Mouse (Mus musculus) embryonic fibroblast, embryonic 13.5 days (primary cell): Measurements from ENCODE around the gene Agk. TPM values are rescaled to one million over a fixed set of nuclear protein-coding genes. Genes with fewer than 3 reads are reported as not detected.

Source experiments
- H3K27ac ChIP-seq: 2 replicates; pipeline ENCODE4 v1.5.1; 2012; ENCODE audit warnings: low read length, control low read depth, inconsistent platforms; ENCODE audit not compliant: insufficient read depth
- H3K4me1 ChIP-seq: 2 replicates; pipeline ENCODE4 v1.6.1; 2011; ENCODE audit warnings: low read length; ENCODE audit not compliant: control insufficient read depth, insufficient read depth
- H3K4me3 ChIP-seq: 2 replicates; pipeline ENCODE4 v1.5.1; 2011; ENCODE audit warnings: mild to moderate bottlenecking, control low read depth, low read length; ENCODE audit not compliant: insufficient read depth
- CTCF ChIP-seq: IDR thresholded peaks from 2 replicates; pipeline ENCODE4 v1.5.1; 2011; ENCODE audit warnings: mild to moderate bottlenecking, control low read depth, low read length, moderate library complexity, borderline replicate concordance; ENCODE audit not compliant: insufficient read depth
- POLR2A ChIP-seq: IDR thresholded peaks from 2 replicates; pipeline ENCODE4 v1.6.1; 2011; ENCODE audit warnings: low read depth, mild to moderate bottlenecking, control low read depth, low read length, moderate library complexity
- polyA plus RNA-seq: library from polyadenylated mRNA; stranded (reverse); fragments of >200 nt; gene quantifications from 2 replicates; pipeline ENCODE4 v1.2.4, GENCODE M21; 2011; ENCODE audit warnings: low read depth; ENCODE audit not compliant: missing spikeins, insufficient read length

The Agk gene
- polyA plus RNA-seq, 1 experiment: 21.3 TPM

DNA sequence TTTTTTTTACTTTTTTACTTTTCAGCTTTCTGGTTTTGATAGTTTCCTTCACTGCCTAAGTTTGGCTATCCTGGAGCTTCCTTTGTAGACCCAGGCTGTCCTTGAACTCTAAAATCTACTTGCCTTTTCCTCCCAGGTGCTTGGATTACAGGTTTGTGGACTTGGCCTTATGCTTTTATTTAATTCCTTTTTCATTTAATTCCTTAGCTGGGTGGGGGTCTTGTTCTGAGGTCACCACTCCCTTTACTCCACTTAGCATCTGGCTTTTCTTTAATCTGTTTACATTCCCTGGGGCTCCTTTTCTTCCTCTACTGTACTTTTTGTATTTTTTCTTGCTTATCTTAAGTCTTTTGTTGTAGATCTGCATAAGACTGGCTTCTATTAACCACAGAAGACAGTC is 25.1 kb downstream of the Agk start:
- H3K27ac ChIP-seq: no peak overlapping the region
- TF ChIP-seq CTCF (no peak), POLR2A (no peak)
- H3K4me1 ChIP-seq: no peaks in the 10 kb centered on the region
- H3K4me3 ChIP-seq: no peak overlapping the region

DNA sequence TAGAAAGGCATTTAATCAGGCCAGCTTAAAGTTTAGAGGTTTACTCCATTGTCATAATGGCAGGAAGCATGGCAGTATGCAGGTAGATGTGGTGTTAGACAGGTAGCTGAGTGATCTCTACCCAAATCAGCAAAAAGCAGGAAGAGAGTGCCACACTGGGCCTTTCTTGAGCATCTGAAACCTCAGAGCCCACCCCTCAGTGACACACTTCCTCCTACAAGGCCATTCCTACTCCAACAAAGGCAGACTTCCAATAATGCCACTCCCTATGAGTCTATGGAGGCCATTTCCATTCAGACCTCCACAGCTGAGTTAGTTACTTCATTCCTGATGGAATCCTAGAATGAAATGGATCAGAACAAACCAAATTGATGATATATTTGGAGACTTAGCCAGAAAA is 25.9 kb downstream of the Agk start:
- Histone ChIP-seq H3K27ac (no peak overlapping the region), H3K4me1 (no peaks in the 10 kb centered on the region), H3K4me3 (no peak overlapping the region)
- TF ChIP-seq CTCF (no peak), POLR2A (no peak)

DNA sequence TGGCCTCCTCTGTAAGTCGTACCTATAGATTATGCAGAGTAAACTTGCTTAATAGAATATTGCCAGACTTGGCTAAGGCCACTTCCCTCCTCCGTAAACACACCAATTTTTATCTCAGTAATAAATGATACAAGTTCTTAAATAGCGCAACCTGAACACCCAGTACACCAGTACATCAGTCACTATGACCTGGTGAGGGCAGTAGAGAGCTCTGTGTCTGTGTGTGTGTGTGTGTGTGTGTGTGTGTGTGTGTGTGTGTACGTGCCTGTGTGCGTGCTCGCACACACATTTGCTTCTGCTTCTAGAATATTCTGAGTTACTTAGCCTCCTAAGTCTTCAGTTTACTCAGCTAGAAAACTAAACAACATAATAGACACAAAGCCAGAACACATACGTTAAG is 28.4 kb downstream of the Agk start:
- TF ChIP-seq CTCF (peak; percentile 21; the same call in 1 of the 2 replicates), POLR2A (no peak)
- Histone ChIP-seq H3K4me3 (no peak overlapping the region), H3K27ac (no peak overlapping the region), H3K4me1 (no peaks in the 10 kb centered on the region)

DNA sequence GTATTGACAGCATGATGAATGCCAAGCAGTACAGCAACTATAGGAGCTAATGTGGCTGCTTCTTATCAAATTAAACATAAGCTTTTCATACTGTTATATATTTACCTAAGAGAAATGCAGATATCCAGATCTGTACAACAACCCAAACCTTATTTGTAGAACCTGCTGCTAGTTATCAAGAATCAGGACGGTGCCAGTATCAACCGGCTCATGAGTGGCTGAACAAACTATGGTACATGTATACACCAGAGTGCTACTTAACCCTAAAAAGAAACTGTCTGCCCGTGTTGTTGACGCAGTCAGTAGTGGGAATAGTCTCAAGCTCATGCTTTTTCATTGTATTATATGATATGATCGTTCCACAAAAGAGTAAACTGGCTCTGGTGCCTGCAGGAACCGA is 46.1 kb downstream of the Agk start:
- TF ChIP-seq CTCF: no peak
- no peak for TF ChIP-seq POLR2A
- Histone ChIP-seq H3K4me1 (no peaks in the 10 kb centered on the region), H3K4me3 (no peak overlapping the region), H3K27ac (no peak overlapping the region)

DNA sequence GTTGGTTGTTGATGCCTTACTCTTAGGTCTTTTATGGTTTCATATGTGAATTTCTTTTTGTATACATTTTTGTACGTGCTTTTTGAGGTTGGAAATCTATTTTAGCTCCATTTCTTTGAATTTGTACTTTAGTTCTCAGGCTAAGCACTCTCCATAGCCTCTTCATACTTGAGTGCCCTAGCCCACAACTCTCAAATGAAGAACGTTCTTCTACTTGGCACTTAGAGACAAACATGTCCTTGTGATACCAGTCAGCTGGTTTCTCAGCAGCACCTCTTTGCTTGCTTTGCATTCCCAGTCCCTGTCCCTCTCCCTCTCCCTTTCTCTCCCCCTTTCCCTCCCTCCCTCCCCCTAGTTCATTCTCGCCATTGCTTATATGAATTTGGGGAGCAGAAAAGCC is 55.2 kb downstream of the Agk start:
- Histone ChIP-seq H3K27ac (no peak overlapping the region), H3K4me1 (no peaks in the 10 kb centered on the region), H3K4me3 (no peak overlapping the region)
- no peak for TF ChIP-seq CTCF
- no peak for TF ChIP-seq POLR2A

DNA sequence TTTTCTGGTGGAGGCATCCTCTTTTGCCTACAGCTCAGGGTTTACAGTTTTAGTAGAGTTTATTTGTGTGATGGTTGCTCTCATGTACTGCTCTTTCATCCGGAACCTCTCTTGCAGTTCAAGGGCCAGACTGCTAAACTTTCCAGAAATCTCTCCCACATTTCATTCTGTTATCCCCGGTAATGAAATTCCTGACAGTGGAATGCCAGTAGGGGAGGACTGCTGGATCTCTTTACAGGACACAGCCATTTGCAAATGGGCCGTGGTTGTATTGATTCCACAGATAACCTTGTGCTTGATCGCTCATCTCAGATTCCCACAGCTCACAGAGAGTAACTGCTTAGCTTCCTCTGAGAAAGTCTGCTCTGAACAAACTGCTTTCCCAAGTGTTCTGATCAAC is 56.9 kb downstream of the Agk start:
- H3K4me1 ChIP-seq: no peaks in the 10 kb centered on the region

DNA sequence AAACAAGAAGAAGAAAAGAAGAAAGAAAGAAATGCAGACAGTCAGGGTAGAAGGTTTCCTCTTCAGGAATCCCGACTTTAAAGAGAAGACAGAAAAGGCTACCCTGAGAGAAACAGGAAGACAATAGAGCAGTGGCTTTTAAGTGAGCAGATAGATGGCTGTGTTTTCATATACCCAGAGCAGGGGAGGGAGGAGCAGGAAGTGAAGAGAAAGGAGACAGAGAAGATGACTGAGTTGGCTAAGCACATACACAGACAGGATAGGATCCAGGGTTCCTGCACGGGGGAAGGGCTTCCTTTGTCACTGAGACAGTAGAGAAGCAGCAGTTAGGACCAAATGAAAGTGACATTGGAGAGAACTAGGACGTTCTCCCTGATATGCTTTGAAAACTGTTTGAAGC is 60.7 kb downstream of the Agk start:
- TF ChIP-seq POLR2A (no peak), CTCF (no peak)
- Histone ChIP-seq H3K4me3 (no peak overlapping the region), H3K4me1 (no peaks in the 10 kb centered on the region), H3K27ac (no peak overlapping the region)

More for the DNA sequence above, 56.9 kb downstream of the Agk start:
- Histone ChIP-seq H3K4me3 (no peak overlapping the region), H3K27ac (no peak overlapping the region)
- TF ChIP-seq POLR2A: no peak
- TF ChIP-seq CTCF: no peak

DNA sequence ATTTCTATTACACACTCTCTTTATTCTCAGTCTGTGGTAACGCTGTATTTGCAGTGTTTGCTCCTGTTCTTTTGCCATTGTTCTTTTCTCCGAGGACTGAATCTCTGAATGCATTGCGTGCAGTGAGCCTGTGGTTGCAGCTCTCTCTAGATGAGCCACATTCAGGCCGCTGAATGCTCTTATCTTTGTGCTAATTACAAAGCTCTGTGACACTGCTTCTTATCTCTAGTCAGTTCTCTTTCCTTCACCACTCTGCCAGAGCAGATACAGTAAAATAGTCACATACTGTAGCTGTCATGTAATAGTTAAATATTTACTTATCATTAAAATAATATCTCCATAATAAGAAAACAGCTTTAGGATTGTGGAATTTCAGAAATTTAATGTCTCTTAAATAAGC is 63.7 kb downstream of the Agk start:
- Histone ChIP-seq H3K27ac (no peak overlapping the region), H3K4me3 (no peak overlapping the region), H3K4me1 (no peaks in the 10 kb centered on the region)
- no peak for TF ChIP-seq CTCF
- no peak for TF ChIP-seq POLR2A

DNA sequence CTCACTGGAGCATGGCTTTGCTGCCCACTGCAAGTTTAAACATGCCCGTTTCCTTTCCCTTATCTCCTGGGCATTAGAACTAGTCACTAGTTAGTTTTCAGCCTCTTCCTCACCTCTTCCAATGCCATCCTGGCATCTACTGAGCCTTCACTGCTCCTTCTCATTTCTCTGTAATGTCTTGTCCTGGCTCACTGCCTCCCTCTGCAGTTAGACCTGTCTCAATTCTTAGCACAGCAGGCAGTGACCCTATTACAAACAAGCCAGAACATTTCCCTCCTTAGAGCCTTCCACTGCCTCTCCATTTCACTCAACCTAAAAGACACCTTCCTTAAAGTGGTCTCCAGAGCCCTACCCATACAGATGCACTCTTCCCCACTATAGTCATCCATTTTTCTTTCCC is 66.0 kb downstream of the Agk start:
- Histone ChIP-seq H3K27ac (no peak overlapping the region), H3K4me1 (no peaks in the 10 kb centered on the region), H3K4me3 (no peak overlapping the region)
- TF ChIP-seq CTCF (no peak), POLR2A (no peak)

DNA sequence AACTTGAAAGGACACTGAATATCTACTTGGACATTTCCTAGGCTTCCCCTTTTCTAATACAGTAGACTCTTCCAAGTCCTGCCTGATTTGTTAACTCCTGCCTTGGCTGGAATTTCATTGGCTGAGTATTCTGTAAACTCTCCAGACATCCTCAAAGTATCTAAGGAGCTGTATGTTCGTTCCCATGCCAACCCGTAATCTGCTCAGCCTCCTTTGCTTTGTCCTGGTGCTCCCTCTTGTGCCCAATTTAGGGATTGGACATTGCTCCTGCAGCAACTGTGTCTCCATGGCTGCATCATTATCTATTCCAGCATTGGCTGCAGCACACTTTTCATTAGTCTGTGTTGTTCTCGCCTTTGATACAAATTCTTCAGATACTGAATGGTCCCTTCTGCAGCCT is 68.2 kb downstream of the Agk start:
- Histone ChIP-seq H3K27ac (no peak overlapping the region), H3K4me1 (no peaks in the 10 kb centered on the region), H3K4me3 (no peak overlapping the region)
- TF ChIP-seq CTCF (peak; percentile 81; the same call in 1 of the 2 replicates), POLR2A (no peak)

DNA sequence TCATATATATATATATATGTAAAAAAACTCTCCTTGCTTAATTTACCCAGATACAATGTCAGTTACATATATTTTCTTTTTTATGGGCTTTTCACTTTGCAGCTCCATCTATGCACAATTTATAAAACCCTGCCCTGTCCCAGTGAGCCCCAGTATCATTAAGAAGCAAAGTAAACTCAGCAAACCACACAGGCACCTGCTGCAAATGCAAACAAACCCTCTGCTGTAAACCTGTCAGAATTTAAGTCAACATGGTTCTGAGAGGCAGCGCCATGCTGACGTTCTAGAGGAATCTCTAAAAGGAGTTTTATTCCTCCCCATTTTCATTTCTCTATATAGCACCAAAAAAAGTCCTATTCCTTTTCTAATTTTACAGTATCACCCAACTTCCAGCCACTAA is 77.1 kb downstream of the Agk start:
- no peak overlapping the region for H3K4me3 ChIP-seq
- TF ChIP-seq CTCF: no peak
- no peak for TF ChIP-seq POLR2A
- no peak overlapping the region for H3K27ac ChIP-seq
- H3K4me1 ChIP-seq: no peaks in the 10 kb centered on the region
